Mouse (Mus musculus) liver, embryonic 14.5 days (tissue): Measurements from ENCODE around the gene Olfr311. TPM values are rescaled to one million over a fixed set of nuclear protein-coding genes. Genes with fewer than 3 reads are reported as not detected.

Source experiments
- ATAC-seq: fragments of 200-750 bp; cut with Nextera tagmentation; 2 replicates; pipeline ENCODE4 v1.8.0; 2017; ENCODE audit warnings: moderate number of reproducible peaks, mild to moderate bottlenecking, moderate library complexity; ENCODE audit not compliant: insufficient read depth
- DNase-seq, 3 experiments: peaks; one replicate each; pipeline ENCODE4 v3.0.0-alpha.2; 2012 to 2013; ENCODE audit warnings: low read depth in 3 of 3, low spot score in 3 of 3
- H3K27ac ChIP-seq: fragments of 300-500 bp; sonication (generic); 2 replicates; pipeline ENCODE4 v1.5.1; 2014; ENCODE audit warnings: moderate library complexity, mild to moderate bottlenecking, control low read depth, inconsistent platforms
- H3K27me3 ChIP-seq: fragments of 300-500 bp; sonication (generic); 2 replicates; pipeline ENCODE4 v1.6.1; 2014; ENCODE audit warnings: mild to moderate bottlenecking, low read length, moderate library complexity; ENCODE audit not compliant: control insufficient read depth, insufficient read depth
- H3K36me3 ChIP-seq: fragments of 300-500 bp; sonication (generic); replicated peaks from 2 replicates; pipeline ENCODE4 v1.6.1; 2014; ENCODE audit warnings: low read depth; ENCODE audit not compliant: control insufficient read depth, insufficient read depth
- H3K4me1 ChIP-seq, 2 experiments: fragments of 200-500 bp in 1 of 2; fragments of 300-500 bp in 1 of 2; sonication (generic) in 1 of 2; replicated peaks; 2 replicates each; pipeline ENCODE4 v1.6.1; 2012 to 2014; ENCODE audit warnings: antibody characterized with exemption in 1 of 2, inconsistent platforms in 1 of 2, low read length in 1 of 2; ENCODE audit not compliant: control insufficient read depth in 2 of 2, insufficient read depth in 2 of 2
- H3K4me2 ChIP-seq: fragments of 300-500 bp; sonication (generic); 2 replicates; pipeline ENCODE4 v1.6.1; 2014; ENCODE audit warnings: low read depth, mild to moderate bottlenecking, control low read depth, moderate library complexity
- H3K4me3 ChIP-seq, 2 experiments: fragments of 200-500 bp in 1 of 2; fragments of 300-500 bp in 1 of 2; sonication (generic) in 1 of 2; 2 replicates each; pipeline ENCODE4 v1.5.1; 2012 to 2014; ENCODE audit warnings: low read depth in 2 of 2, low read length in 2 of 2, mild to moderate bottlenecking in 2 of 2, control low read depth in 1 of 2, inconsistent platforms in 1 of 2, moderate library complexity in 1 of 2; ENCODE audit not compliant: insufficient read depth in 1 of 2
- H3K9ac ChIP-seq: fragments of 300-500 bp; sonication (generic); replicated peaks from 2 replicates; pipeline ENCODE4 v1.6.1; 2014; ENCODE audit warnings: mild to moderate bottlenecking, control low read depth, moderate library complexity
- H3K9me3 ChIP-seq: fragments of 300-500 bp; sonication (generic); 2 replicates; pipeline ENCODE4 v1.6.1; 2016; ENCODE audit warnings: low read length, mixed read lengths; ENCODE audit not compliant: control insufficient read depth
- CTCF ChIP-seq: IDR thresholded peaks from 2 replicates; pipeline ENCODE4 v1.5.1; 2016; ENCODE audit warnings: antibody characterized with exemption, low read depth, control low read depth
- EP300 ChIP-seq: IDR thresholded peaks from 2 replicates; pipeline ENCODE4 v1.6.1; 2016; ENCODE audit warnings: antibody characterized with exemption, low read depth
- WGBS: fragments of 180-500 bp; shearing (Covaris S2); extraction: QIAGEN DNeasy Blood & Tissue Kit; methylation state at CpG from one replicate; pipeline ENCODE4 v1.1.7; 2014; ENCODE audit not compliant: insufficient replicate concordance; 5-methylcytosine and 5-hydroxymethylcytosine counted together
- polyA plus RNA-seq, 2 experiments: library from polyadenylated mRNA; depleted of rRNA in 1 of 2; stranded (reverse) in 1 of 2; unstranded in 1 of 2; fragments of >200 nt; fragmentation: Nextera tagmentation in 1 of 2; extraction: Ambion mirVana in 1 of 2; gene quantifications; 2 replicates each; pipeline versions ENCODE4 v1.2.1 to v1.2.3; 2012 to 2014

Gene Olfr311
- polyA plus RNA-seq, 2 experiments = not detected

DNA sequence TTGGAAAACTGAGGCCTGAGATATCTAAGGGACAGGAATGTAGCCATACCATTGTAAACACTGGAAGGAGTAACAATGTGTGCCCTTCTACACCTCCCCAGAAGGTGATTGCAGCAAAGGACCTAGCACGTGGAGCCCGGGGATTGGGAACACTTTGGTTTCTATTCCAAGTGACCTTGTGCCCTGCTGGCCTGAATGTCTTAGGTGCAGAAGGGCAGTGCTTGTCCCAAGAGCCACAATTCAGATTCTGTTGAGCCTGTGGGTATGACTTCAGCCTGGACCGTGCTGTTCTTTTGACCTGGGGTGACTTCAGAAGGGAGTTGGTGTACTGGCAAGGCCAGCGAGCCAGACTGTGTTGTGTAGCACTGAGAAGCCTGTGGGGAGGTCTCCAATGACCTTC lies 31.9 kb downstream of the Olfr311 start:
- Histone ChIP-seq H3K36me3 (no peaks in the 10 kb centered on the region), H3K4me1 (peaks cover 6 to 8% of the 10 kb centered on the region in 2 experiments; a peak in 2 of 4 replicates), H3K9me3 (no peaks in the 10 kb centered on the region), H3K27me3 (no peaks in the 10 kb centered on the region), H3K4me2 (no peak overlapping the region), H3K9ac (no peak overlapping the region), H3K4me3 (no peak overlapping the region), H3K27ac (no peak overlapping the region)
- WGBS = 67% methylated on average over 4 of the region's 4 CpGs
- no peak for DNase-seq
- no peak for ATAC-seq
- TF ChIP-seq EP300 = no peak
- TF ChIP-seq CTCF = no peak

DNA sequence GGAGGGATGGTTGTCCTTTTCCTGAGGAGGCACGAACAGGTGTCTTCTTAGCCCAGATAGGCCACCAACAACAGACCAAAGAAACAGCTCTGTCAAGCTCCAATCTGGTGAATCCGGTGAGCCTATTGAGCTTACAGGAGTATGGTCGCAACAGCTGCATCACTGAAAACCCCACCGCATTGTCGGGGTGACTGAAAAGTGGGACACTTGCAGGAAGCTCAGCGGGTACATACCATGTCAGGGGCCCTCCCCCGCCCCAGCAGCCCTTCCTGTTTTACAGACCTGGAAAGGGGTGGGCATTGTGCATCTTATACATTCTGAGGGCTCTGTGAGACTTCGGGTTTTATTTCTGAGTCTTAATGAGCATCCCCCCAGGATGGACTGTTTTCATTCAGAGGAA lies 44.7 kb downstream of the Olfr311 start:
- Histone ChIP-seq H3K27me3 (no peaks in the 10 kb centered on the region), H3K4me3 (no peak overlapping the region), H3K4me2 (no peak overlapping the region), H3K4me1 (no peaks in the 10 kb centered on the region), H3K9ac (no peak overlapping the region), H3K36me3 (peaks cover 12% of the 10 kb centered on the region), H3K27ac (no peak overlapping the region), H3K9me3 (no peaks in the 10 kb centered on the region)
- no peak for DNase-seq
- TF ChIP-seq EP300 (no peak), CTCF (no peak)
- whole genome bisulfite sequencing = 62% methylated on average over 8 of the region's 8 CpGs
- ATAC-seq = no peak

DNA sequence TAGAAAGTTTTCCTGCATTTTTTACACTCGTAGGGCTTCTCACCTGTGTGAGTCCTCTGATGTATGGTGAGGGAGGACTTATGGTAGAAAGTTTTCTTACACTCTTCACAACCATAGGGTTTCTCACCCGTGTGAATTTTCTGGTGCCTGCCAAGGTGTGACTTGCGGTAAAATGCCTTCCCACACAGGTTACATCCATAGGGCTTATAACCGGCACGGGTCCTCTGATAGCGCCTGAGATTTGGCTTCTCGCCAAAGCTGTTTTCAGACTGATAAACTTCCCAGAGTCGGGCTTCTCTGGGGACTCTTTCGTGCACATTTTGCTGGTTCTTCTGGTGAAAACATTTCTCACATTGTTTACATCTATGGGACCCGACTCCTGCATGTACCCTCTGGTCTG lies 51.5 kb downstream of the Olfr311 start:
- no peak for ATAC-seq

More for the DNA sequence above, 51.5 kb downstream of the Olfr311 start:
- Histone ChIP-seq H3K9ac (no peak overlapping the region), H3K9me3 (no peaks in the 10 kb centered on the region), H3K36me3 (peaks cover 60% of the 10 kb centered on the region), H3K27ac (no peak overlapping the region), H3K4me2 (no peak overlapping the region), H3K27me3 (no peaks in the 10 kb centered on the region), H3K4me1 (no peaks in the 10 kb centered on the region), H3K4me3 (no peak overlapping the region)
- DNase-seq = no peak
- TF ChIP-seq CTCF (no peak), EP300 (no peak)
- WGBS = 85% methylated on average over 10 of the region's 10 CpGs

Other genes starting within 250 kb of the Olfr311 start
- not detected in 2 replicates for gene Olfr324, start 244.1 kb upstream of the Olfr311 start, polyA plus RNA-seq (2012; rRNA removed)
- not detected in 2 replicates for gene Olfr324, start 244.1 kb upstream of the Olfr311 start, polyA plus RNA-seq (2014; fragmentation: Nextera tagmentation; extraction: Ambion mirVana)
- gene 2210407C18Rik, start 223.2 kb upstream of the Olfr311 start, polyA plus RNA-seq (2012; rRNA removed) = not detected in 2 replicates
- gene 2210407C18Rik, start 223.2 kb upstream of the Olfr311 start, polyA plus RNA-seq (2014; fragmentation: Nextera tagmentation; extraction: Ambion mirVana) = not detected in 2 replicates
- gene Olfr323, start 208.8 kb upstream of the Olfr311 start, polyA plus RNA-seq (2012; rRNA removed) = not detected in 2 replicates
- gene Olfr323, start 208.8 kb upstream of the Olfr311 start, polyA plus RNA-seq (2014; fragmentation: Nextera tagmentation; extraction: Ambion mirVana) = not detected in 2 replicates
- 9.1 and 10.5 TPM in 2 replicates for gene Trim58, start 198.8 kb upstream of the Olfr311 start, polyA plus RNA-seq (2012; rRNA removed)
- 10.5 and 11.8 TPM in 2 replicates for gene Trim58, start 198.8 kb upstream of the Olfr311 start, polyA plus RNA-seq (2014; fragmentation: Nextera tagmentation; extraction: Ambion mirVana)
- 0.03 and 0.07 TPM in 2 replicates for gene Olfr322, start 180.5 kb upstream of the Olfr311 start, polyA plus RNA-seq (2012; rRNA removed)
- gene Olfr322, start 180.5 kb upstream of the Olfr311 start, polyA plus RNA-seq (2014; fragmentation: Nextera tagmentation; extraction: Ambion mirVana) = 0.14 TPM in 1 of 2 replicates, not detected in the other
- not detected in 2 replicates for gene Olfr320, start 158.2 kb upstream of the Olfr311 start, polyA plus RNA-seq (2012; rRNA removed)
- not detected in 2 replicates for gene Olfr320, start 158.2 kb upstream of the Olfr311 start, polyA plus RNA-seq (2014; fragmentation: Nextera tagmentation; extraction: Ambion mirVana)
- gene Olfr319, start 140.1 kb upstream of the Olfr311 start, polyA plus RNA-seq (2012; rRNA removed) = not detected in 2 replicates
- gene Olfr319, start 140.1 kb upstream of the Olfr311 start, polyA plus RNA-seq (2014; fragmentation: Nextera tagmentation; extraction: Ambion mirVana) = not detected in 2 replicates
- gene Olfr318, start 115.2 kb upstream of the Olfr311 start, polyA plus RNA-seq (2012; rRNA removed) = not detected in 2 replicates
- gene Olfr318, start 115.2 kb upstream of the Olfr311 start, polyA plus RNA-seq (2014; fragmentation: Nextera tagmentation; extraction: Ambion mirVana) = not detected in 2 replicates
- gene Olfr317, start 100.0 kb upstream of the Olfr311 start, polyA plus RNA-seq (2012; rRNA removed) = not detected in 2 replicates
- not detected in 2 replicates for gene Olfr317, start 100.0 kb upstream of the Olfr311 start, polyA plus RNA-seq (2014; fragmentation: Nextera tagmentation; extraction: Ambion mirVana)
- gene Olfr316, start 86.5 kb upstream of the Olfr311 start, polyA plus RNA-seq (2012; rRNA removed) = not detected in 2 replicates
- gene Olfr316, start 86.5 kb upstream of the Olfr311 start, polyA plus RNA-seq (2014; fragmentation: Nextera tagmentation; extraction: Ambion mirVana) = not detected in 2 replicates
- not detected in 2 replicates for gene Olfr315, start 66.1 kb upstream of the Olfr311 start, polyA plus RNA-seq (2012; rRNA removed)
- gene Olfr315, start 66.1 kb upstream of the Olfr311 start, polyA plus RNA-seq (2014; fragmentation: Nextera tagmentation; extraction: Ambion mirVana) = not detected in 2 replicates
- gene Olfr314, start 56.3 kb upstream of the Olfr311 start, polyA plus RNA-seq (2012; rRNA removed) = not detected in 2 replicates
- gene Olfr314, start 56.3 kb upstream of the Olfr311 start, polyA plus RNA-seq (2014; fragmentation: Nextera tagmentation; extraction: Ambion mirVana) = not detected in 2 replicates
- not detected in 2 replicates for gene Fam183b, start 37.3 kb upstream of the Olfr311 start, polyA plus RNA-seq (2012; rRNA removed)
- not detected in 2 replicates for gene Fam183b, start 37.3 kb upstream of the Olfr311 start, polyA plus RNA-seq (2014; fragmentation: Nextera tagmentation; extraction: Ambion mirVana)
- not detected in 2 replicates for gene Olfr313, start 24.3 kb upstream of the Olfr311 start, polyA plus RNA-seq (2012; rRNA removed)
- gene Olfr313, start 24.3 kb upstream of the Olfr311 start, polyA plus RNA-seq (2014; fragmentation: Nextera tagmentation; extraction: Ambion mirVana) = not detected in 2 replicates
- not detected in 2 replicates for gene Olfr312, start 10.0 kb upstream of the Olfr311 start, polyA plus RNA-seq (2012; rRNA removed)
- not detected in 2 replicates for gene Olfr312, start 10.0 kb upstream of the Olfr311 start, polyA plus RNA-seq (2014; fragmentation: Nextera tagmentation; extraction: Ambion mirVana)
- gene Gm12258, start 7.9 kb downstream of the Olfr311 start, polyA plus RNA-seq (2012; rRNA removed) = 2.0 and 2.8 TPM in 2 replicates
- gene Gm12258, start 7.9 kb downstream of the Olfr311 start, polyA plus RNA-seq (2014; fragmentation: Nextera tagmentation; extraction: Ambion mirVana) = 1.3 and 1.8 TPM in 2 replicates
- 0.92 and 1.5 TPM in 2 replicates for gene 2810021J22Rik, start 28.0 kb downstream of the Olfr311 start, polyA plus RNA-seq (2012; rRNA removed)
- gene 2810021J22Rik, start 28.0 kb downstream of the Olfr311 start, polyA plus RNA-seq (2014; fragmentation: Nextera tagmentation; extraction: Ambion mirVana) = 2.2 and 2.5 TPM in 2 replicates
- gene Zfp39, start 65.0 kb downstream of the Olfr311 start, polyA plus RNA-seq (2012; rRNA removed) = 3.9 and 4.6 TPM in 2 replicates
- gene Zfp39, start 65.0 kb downstream of the Olfr311 start, polyA plus RNA-seq (2014; fragmentation: Nextera tagmentation; extraction: Ambion mirVana) = 5.2 and 5.4 TPM in 2 replicates
- gene Btnl10, start 78.7 kb downstream of the Olfr311 start, polyA plus RNA-seq (2012; rRNA removed) = 18.2 and 19.3 TPM in 2 replicates
- 9.1 and 9.6 TPM in 2 replicates for gene Btnl10, start 78.7 kb downstream of the Olfr311 start, polyA plus RNA-seq (2014; fragmentation: Nextera tagmentation; extraction: Ambion mirVana)
- gene Rnf187, start 99.7 kb downstream of the Olfr311 start, polyA plus RNA-seq (2012; rRNA removed) = 80.8 and 83.3 TPM in 2 replicates
- 104 and 120 TPM in 2 replicates for gene Rnf187, start 99.7 kb downstream of the Olfr311 start, polyA plus RNA-seq (2014; fragmentation: Nextera tagmentation; extraction: Ambion mirVana)
- 15.7 and 16.0 TPM in 2 replicates for gene Hist3h2ba, start 109.7 kb downstream of the Olfr311 start, polyA plus RNA-seq (2012; rRNA removed)
- 4.2 and 6.0 TPM in 2 replicates for gene Hist3h2ba, start 109.7 kb downstream of the Olfr311 start, polyA plus RNA-seq (2014; fragmentation: Nextera tagmentation; extraction: Ambion mirVana)
- 11.0 and 11.5 TPM in 2 replicates for gene Hist3h2a, start 115.4 kb downstream of the Olfr311 start, polyA plus RNA-seq (2012; rRNA removed)
- gene Hist3h2a, start 115.4 kb downstream of the Olfr311 start, polyA plus RNA-seq (2014; fragmentation: Nextera tagmentation; extraction: Ambion mirVana) = 13.5 and 16.7 TPM in 2 replicates
- gene Trim17, start 115.4 kb downstream of the Olfr311 start, polyA plus RNA-seq (2012; rRNA removed) = 0.05 and 0.06 TPM in 2 replicates
- gene Trim17, start 115.4 kb downstream of the Olfr311 start, polyA plus RNA-seq (2014; fragmentation: Nextera tagmentation; extraction: Ambion mirVana) = 0.06 and 0.14 TPM in 2 replicates
- 8.1 and 8.3 TPM in 2 replicates for gene Trim11, start 138.8 kb downstream of the Olfr311 start, polyA plus RNA-seq (2012; rRNA removed)
- 6.4 and 6.9 TPM in 2 replicates for gene Trim11, start 138.8 kb downstream of the Olfr311 start, polyA plus RNA-seq (2014; fragmentation: Nextera tagmentation; extraction: Ambion mirVana)